Mouse (Mus musculus) urinary bladder, adult 2 months (tissue): ENCODE measurements around the gene Gm47995. TPM values are rescaled to one million over a fixed set of nuclear protein-coding genes. Genes with fewer than 3 reads are reported as not detected.

Experiments used
- DNase-seq: peaks from one replicate; pipeline ENCODE4 v3.0.0; 2022; ENCODE audit warnings: low spot score
- polyA plus RNA-seq: library from polyadenylated mRNA; depleted of rRNA; stranded (reverse); fragments of >200 nt; gene quantifications from 2 replicates; pipeline ENCODE4 v1.2.3, GENCODE M21; 2012; rRNA removed

Gene Gm47995
- polyA plus RNA-seq, 1 experiment = not detected

GRCm38 (mm10) chr1:151232346-151232745, 34.1 kb downstream of the Gm47995 start:
- DNase-seq = no peak

DNA sequence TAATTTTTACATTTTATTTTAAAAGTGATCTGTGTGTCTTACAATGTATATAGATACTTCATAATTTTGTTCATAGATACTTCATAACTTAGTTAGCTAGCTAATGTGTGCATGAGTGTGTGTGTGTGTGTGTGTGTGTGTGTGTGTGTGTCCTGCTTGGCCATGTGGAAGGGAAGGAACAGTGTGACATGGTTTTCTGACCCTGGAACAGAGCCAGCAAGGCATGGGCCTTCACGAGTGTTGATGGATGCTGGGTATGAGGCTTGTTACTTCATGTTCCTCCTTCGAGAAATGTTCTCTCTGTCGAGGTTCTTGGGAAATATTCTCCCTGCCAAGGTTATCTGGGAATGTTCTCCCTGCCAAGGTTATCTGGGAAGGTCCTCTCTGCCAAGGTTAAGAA, 35.5 kb downstream of the Gm47995 start:
- DNase-seq = no peak

GRCm38 (mm10) chr1:151235574-151235973, 37.3 kb downstream of the Gm47995 start:
- no peak for DNase-seq

- no peak for DNase-seq
These were observed 38.1 kb downstream of the Gm47995 start for GRCm38 (mm10) chr1:151236141-151236930.

GRCm38 (mm10) chr1:151237780-151238179, 39.5 kb downstream of the Gm47995 start:
- no peak for DNase-seq

GRCm38 (mm10) chr1:151243332-151243731, 45.1 kb downstream of the Gm47995 start:
- no peak for DNase-seq

DNA sequence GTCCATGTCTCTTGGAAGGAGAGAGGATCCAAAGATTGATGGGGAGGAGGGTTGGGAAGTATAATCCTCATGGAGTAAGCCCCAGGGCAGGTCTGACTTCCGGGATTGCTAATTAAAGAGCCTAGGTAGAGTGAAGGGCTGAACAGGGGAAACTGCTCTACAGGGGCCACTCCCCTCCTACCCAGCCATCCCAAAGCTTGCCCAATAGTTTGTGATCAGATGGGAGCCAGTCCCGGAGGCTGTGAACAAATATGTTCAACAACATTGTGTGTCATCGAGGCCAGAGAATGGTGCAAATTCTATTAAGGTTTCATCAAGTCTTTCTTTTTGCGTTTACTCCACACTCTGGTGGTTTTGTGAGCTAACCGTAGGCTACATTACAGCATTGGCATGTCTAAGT, 45.8 kb downstream of the Gm47995 start:
- DNase-seq = no peak

- DNase-seq = no peak
These were observed 46.5 kb downstream of the Gm47995 start for GRCm38 (mm10) chr1:151244761-151245160.

DNA sequence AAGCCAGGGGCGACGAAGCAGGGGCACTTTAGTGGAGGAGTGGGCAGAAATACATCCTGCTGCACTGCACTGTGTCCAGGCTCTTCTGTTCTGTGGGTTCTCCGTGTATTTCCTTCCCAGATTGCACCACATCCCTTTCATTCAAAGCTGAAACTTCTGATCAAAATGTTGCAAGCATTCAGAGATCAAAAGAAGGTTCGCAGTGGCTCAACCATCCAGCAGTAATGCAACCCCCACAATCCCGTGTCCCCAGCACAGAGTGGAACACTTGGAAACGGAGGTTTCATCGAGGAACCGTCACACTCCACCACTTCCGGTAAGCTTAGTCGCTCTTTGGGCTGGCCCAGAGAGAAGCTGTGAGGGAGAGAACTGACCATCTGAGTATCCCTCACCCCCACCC, 46.9 kb downstream of the Gm47995 start:
- DNase-seq = no peak

- DNase-seq = no peak
These were observed 47.6 kb downstream of the Gm47995 start for GRCm38 (mm10) chr1:151245846-151246245.

Other genes starting within 250 kb of the Gm47995 start
- gene Hmcn1, start 205.0 kb upstream of the Gm47995 start, polyA plus RNA-seq = 10.2 and 11.1 TPM in 2 replicates
- gene Gm47985, start 15.9 kb upstream of the Gm47995 start, polyA plus RNA-seq = not detected in 2 replicates
- gene Gm8947, start 6.1 kb upstream of the Gm47995 start, polyA plus RNA-seq = not detected in 2 replicates
- gene 3110040M04Rik, start 5.7 kb downstream of the Gm47995 start, polyA plus RNA-seq = not detected in 2 replicates
- gene Gm47996, start 11.7 kb downstream of the Gm47995 start, polyA plus RNA-seq = not detected in 2 replicates
- gene Ivns1abp, start 146.0 kb downstream of the Gm47995 start, polyA plus RNA-seq = 65.5 and 76.2 TPM in 2 replicates
- gene Swt1, start 230.0 kb downstream of the Gm47995 start, polyA plus RNA-seq = 14.6 and 20.1 TPM in 2 replicates
- 28.8 and 29.3 TPM in 2 replicates for gene Trmt1l, start 230.1 kb downstream of the Gm47995 start, polyA plus RNA-seq